Mouse (Mus musculus) mesoderm, embryonic 11.5 days (tissue): ENCODE measurements around the gene Crlf2.
A peak's percentile ranks its signal among the peaks of the same experiment; 100 is the strongest.

Source experiments
- DNase-seq: peaks from one replicate; pipeline ENCODE4 v3.0.0-alpha.2; 2012; ENCODE audit warnings: low read depth, low spot score

Crlf2 gene

GRCm38 (mm10) chr5:109558404-109559160 lies at the start of gene Crlf2:
Crlf2 (minus strand) TSS chr5:109558993.
- DNase-seq, result peak; percentile 92

- peak; percentile 12 for DNase-seq
These were observed 43.8 kb upstream of the Crlf2 start for GRCm38 (mm10) chr5:109602585-109602984.

GRCm38 (mm10) chr5:109601080-109601479 lies 42.3 kb upstream of the Crlf2 start:
- peak; percentile 4 for DNase-seq

- peak; percentile 81 for DNase-seq
These were observed 40.1 kb upstream of the Crlf2 start for GRCm38 (mm10) chr5:109598876-109599275.

- DNase-seq, result no peak
These were observed 37.9 kb upstream of the Crlf2 start for GRCm38 (mm10) chr5:109596647-109597046.

- no peak for DNase-seq
These were observed 4.0 kb upstream of the Crlf2 start for GRCm38 (mm10) chr5:109562829-109563228.

- DNase-seq, result peak; percentile 6
These were observed 398 bp upstream of the Crlf2 start for GRCm38 (mm10) chr5:109559191-109559590.

- no peak for DNase-seq
These were observed 730 bp downstream of the Crlf2 start for GRCm38 (mm10) chr5:109558123-109558403.

GRCm38 (mm10) chr5:109557321-109558122 lies 1.3 kb downstream of the Crlf2 start:
- DNase-seq, result peak; percentile 93

GRCm38 (mm10) chr5:109556591-109557320 lies 2.0 kb downstream of the Crlf2 start:
- DNase-seq, result peak; percentile 86

GRCm38 (mm10) chr5:109555676-109556571 lies 2.9 kb downstream of the Crlf2 start:
- peak; percentile 35 for DNase-seq

- DNase-seq, result peak; percentile 8
These were observed 3.5 kb downstream of the Crlf2 start for GRCm38 (mm10) chr5:109555236-109555675.

- DNase-seq, result peak; percentile 5
These were observed 4.4 kb downstream of the Crlf2 start for GRCm38 (mm10) chr5:109554091-109555050.

GRCm38 (mm10) chr5:109553160-109553930 lies 5.4 kb downstream of the Crlf2 start:
- peak; percentile 1 for DNase-seq

GRCm38 (mm10) chr5:109552541-109552940 lies 6.3 kb downstream of the Crlf2 start:
- DNase-seq, result peak; percentile 1

- DNase-seq, result peak; percentile 22
These were observed 6.7 kb downstream of the Crlf2 start for GRCm38 (mm10) chr5:109552116-109552515.

- DNase-seq, result peak; percentile 1
These were observed 7.6 kb downstream of the Crlf2 start for GRCm38 (mm10) chr5:109551041-109551765.

GRCm38 (mm10) chr5:109550225-109550935 lies 8.4 kb downstream of the Crlf2 start:
- DNase-seq, result no peak
